Mouse (Mus musculus): ENCODE data around the gene Cmip.

Gene Cmip

DNA sequence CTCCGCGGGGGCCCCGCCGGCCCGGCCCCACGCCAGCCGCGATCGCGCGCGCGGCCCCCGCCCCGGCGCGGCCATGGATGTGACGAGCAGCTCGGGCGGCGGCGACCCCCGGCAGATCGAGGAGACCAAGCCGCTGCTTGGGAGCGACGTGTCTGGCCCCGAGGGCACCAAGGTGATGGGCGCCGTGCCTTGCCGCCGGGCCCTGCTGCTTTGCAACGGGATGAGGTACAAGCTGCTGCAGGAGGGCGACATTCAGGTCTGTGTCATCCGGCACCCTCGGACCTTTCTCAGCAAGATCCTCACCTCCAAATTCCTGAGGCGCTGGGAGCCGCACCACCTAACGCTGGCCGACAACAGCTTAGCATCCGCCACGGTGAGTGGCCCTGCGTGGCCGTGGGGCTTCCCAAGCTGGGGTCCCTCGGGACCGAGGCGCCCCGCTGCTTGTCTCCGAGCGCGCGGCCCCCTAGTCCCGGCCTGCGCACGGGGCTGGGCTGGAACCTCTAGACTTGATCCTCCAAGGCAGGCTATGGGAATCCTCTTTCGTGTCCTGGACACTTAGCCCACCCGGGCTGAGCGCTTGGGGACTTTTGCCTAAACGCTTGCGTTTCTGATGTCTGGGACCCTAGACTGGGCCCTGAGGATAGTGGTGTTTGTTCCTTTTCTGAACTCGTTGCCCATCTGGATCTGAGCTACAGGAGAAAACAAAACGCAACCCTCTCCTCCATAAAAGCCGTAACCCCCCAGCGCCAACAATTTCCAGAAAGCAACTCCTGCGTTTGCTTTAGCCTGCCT is at the start of gene Cmip:
Gene Cmip (plus strand): TSS at position 36 of the 792 bp plus-strand sequence.
- DNase-seq (ENCODE audit: low spot score in 2 of 2), result peak; percentile 51 to 53

DNA sequence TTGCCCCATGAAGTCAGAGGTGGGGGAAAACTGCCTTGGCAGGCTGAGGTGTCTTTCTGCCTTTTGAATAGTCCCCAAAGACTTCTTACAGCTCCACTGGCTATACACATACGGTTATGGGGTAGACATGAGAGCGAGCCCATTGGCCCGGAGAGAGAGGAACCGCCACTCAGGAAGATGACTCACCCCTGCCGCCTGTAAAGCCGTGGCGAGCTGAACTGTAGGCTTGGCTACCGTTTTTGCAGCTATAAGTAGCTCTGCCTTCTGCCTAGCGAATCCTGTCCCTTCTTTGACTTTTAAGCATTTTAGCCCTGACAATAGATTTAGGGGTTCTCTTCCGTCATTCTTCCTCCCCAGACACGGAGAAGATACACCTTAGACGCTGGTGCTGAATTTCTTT is 47.7 kb upstream of the Cmip start:
- DNase-seq (ENCODE audit: low spot score in 2 of 2), result no peak

DNA sequence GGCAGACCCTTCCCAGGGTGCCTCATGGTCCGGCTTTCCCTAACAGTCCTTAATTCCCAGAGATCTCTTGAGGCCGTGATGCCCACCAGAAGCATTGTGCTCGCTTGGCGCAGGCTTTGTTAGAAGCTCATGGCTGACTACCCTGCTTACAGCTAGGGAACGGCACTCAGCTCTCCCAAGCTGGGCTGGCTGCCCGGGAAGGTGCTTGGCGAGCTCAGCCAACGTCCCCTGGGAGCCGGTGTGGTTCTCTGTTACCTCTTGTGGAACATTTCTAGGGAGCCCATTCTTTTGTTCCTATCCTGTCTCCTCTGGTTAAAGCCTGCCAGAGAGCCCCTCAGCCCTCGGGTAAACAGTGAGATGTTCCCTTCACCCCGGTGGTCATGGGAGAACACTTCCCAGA is 44.8 kb upstream of the Cmip start:
- DNase-seq (ENCODE audit: low spot score in 2 of 2), result no peak

DNA sequence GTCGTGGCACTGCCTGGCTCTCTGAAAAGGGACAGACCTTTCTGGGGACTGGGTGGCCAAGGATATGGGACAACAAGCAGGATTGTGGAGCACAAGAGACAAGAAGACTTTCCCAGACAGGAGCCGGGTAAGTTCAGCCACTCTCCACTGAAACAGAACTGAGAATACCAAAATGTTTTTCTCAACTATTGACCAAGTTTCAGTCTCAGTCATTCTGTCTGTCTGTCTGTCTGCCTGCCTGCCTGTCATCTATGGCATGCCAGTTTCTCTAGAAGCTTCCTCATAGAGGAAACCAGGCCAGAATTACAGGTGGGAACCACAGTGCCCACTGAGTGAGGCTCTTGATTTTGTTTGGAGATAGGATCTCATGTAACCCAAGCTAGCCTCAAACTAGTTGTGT is 39.1 kb upstream of the Cmip start:
- no peak for DNase-seq (ENCODE audit: low spot score in 2 of 2)

DNA sequence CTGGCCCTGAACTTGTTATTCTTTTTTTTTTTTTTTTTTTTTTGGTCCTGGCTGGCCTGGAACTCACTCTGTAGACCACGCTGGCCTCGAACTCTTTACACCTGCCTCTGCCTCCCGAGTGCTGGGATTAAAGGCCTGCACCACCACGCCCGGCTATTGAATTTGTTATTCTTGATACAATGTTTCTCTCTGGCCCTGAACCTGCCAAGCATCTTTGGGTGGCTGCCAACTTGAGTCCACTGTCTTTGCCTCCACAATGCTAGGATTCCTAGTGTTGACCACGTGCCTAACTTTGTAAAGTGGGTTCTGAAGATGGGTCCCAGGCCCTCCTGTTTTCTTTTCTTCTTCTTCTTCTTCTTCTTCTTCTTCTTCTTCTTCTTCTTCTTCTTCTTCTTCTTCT is 34.5 kb upstream of the Cmip start:
- DNase-seq (ENCODE audit: low spot score in 2 of 2), result no peak

DNA sequence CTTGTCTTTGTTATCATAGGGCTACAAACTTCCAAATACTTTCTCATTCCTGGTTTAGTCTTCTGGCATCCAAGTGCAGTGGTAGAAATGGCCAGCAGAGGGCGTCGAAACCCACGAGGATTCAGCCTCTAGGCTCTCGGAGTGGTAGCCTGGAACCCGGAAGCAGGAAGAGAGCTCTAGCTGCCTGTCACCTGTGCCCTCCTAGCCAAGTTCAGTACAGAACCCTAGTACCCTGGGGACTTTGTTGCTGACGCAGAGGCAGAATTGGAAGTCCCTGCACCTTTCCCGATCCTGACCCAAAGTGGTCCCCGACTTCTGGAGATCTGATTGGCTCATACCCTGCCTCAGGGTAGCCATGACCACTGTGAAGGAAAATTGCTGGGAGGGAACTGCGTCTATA is 32.2 kb upstream of the Cmip start:
- peak; percentile 81 to 89 for DNase-seq (ENCODE audit: low spot score in 2 of 2)

DNA sequence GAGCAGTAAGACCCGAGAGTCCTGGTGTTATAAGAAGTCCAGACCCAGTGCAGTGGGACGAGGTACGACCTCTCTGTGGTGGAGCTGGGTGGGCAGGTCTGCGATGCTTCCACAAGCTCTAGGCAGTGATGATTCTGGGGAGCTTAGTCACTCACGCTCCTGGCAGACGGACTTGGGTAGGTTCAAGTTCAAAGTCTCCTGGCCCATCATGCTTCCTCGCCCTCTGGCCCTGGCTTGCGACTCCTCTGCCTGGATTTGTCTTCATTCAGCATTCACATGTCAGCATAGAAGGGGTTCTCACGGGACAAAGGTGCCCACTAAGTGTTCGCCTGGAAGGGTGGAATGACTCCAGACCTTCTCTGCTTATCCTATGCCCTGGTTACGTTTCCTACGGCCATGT is 30.6 kb upstream of the Cmip start:
- no peak for DNase-seq (ENCODE audit: low spot score in 2 of 2)

DNA sequence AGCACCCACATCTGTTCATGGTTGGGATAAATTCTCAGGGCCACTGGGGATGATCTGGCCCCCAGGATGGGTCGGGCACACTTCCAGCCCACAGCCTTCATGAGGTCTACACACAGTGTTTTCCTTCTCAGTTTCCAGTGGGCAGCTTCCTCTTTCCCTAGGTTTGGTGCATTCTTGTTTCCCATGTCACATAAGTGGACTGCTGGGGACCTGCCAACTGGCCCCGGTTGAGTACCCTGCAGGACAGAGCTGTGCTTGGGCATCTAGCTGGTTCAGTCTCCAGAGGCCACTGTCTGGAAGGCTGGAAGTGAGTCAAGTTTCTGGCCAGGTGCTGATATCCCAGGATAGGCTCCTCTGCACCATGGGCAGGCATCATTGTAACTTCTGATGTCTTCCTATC is 29.5 kb upstream of the Cmip start:
- DNase-seq (ENCODE audit: low spot score in 2 of 2), result no peak

DNA sequence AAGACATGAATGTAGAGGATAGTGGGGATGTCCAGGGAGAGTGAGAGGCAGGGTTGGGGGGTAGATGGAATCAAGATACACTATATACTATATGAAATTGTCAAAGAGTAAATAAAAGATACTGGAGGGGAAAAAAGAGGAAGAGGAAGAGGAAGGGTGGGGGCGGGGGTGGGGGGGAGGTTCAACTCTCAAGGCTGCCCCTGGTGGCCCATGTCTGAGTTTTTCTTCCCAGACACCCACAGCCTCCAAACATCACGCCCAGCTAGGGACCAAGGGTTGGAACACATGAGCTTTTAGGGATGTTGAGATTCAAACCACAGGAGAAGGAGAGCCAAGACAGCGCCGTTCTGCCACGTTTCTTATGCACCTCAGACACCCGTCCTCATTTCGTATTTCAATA is 23.7 kb upstream of the Cmip start:
- no peak for DNase-seq (ENCODE audit: low spot score in 2 of 2)

DNA sequence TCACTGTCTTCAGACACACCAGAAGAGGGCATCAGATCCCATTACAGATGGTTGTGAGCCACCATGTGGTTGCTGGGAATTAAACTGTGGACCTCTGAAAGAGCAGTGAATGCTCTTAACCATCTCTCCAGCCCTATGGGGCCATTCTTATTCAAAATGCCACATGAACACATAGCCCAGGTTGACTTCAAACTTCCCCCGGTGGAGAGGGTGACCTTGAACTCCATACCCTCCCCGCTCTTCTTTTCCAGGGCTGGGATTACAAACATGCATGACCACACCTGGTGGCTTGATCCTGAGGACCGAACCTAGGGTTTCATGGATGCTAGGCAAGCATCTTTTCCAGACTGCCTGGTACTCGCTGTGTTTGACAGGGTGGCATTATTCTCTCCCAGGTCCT is 20.3 kb upstream of the Cmip start:
- no peak for DNase-seq (ENCODE audit: low spot score in 2 of 2)

DNA sequence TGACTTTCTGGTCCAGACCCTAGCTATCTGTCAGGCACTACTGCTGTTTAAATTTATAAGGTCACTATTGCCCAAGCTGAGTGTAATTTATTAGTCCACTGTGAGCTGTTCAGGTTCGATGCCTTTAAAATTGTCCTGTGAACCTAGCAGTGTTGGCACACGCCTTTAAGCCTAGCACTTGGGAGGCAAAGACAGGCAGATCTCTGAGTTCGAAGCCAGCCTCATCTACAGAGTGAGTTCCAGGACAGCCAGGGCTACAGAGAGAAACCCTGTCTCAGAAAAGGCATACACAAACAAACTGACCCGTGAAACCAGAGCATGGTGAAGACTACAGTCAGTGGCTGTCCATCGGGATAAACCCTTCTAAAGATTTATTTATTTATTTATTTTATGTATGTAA is 16.5 kb upstream of the Cmip start:
- no peak for DNase-seq (ENCODE audit: low spot score in 2 of 2)

DNA sequence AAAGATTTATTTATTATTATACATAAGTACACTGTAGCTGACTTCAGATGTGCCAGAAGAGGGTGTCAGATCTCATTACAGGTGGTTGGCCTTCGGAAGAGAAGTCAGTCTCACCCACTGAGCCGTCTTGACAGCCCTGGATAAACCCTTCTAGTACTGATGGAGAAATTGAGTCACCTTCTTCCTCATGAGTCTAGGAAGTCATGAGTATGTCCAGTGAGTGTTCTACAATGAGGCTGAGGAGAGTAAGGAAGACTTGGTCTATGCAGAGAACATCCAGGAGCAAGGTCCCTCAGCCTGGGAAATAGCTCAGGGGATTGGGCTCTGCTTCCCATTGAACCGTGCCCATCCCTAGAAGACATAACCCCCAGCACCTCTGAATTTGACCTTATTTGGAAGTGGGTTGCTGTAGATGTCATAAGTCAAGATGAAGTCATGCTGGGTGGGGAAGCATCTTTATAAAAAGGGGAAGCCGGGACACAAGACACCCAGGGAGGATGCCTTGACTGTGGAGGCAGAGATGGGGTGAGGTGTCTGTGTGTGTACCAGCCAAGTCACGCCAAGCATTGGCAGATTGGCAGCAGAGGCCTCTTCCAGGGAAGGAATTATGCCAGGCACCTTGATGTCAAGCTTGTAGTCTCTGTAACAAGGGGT is 15.9 kb upstream of the Cmip start:
- no peak for DNase-seq (ENCODE audit: low spot score in 2 of 2)

DNA sequence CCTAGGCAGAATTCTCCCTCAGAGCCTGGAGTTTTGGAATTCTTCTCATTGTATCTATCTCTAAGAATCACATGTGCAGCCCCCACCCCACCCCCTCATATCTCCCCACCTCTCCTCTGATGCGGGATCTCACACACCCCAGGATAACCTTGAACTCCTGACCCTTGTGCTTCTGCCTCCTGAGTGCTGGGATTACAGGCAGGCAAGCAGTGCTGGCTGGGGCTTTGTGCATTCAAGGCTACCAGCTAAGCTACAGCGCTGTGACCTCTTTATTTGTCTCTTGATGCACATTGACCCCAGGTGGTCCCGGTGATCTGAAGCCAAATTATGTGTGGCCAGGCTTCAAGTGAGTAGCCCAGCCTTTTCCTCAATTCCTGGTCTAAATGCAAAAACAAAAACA is 15.0 kb upstream of the Cmip start:
- DNase-seq (ENCODE audit: low spot score in 2 of 2), result no peak

DNA sequence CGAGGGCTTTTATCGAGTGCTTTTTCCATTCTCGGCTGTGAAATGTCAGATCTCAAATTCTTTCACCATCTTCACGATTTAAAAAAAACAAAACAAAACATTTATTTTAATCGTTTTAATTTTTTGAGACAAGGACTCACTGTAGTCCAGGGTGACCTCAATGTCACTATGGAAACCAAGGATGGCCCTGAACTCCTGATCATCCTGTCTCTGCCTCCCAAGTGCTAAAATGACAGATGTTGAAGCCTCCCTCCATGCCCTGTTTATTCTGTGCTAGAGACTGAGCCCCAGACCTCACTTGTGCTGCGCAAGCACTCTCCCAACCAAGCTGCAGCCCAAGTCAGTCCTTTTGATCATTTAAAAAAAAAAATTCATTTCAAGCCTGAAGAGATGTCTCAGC is 14.6 kb upstream of the Cmip start:
- no peak for DNase-seq (ENCODE audit: low spot score in 2 of 2)

DNA sequence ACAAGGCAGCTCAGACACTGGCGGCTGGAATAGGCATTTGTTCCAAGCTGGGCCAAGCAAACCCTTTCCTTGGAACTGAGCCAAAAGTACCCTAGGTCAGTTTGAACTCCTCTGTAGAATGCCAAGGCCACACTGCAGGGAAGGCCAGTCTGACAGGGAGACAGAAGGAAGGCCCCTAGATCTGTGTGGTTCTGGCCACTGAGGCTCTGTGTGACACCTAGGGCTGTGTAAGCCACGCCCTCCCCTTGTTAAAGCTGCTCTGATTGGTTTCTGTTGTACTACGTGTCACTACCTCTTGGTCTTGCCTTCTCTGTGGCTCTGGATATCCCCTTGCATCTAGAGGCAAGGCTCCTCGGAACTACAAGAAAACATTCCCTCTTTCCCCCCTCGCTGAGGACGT is 12.3 kb upstream of the Cmip start:
- no peak for DNase-seq (ENCODE audit: low spot score in 2 of 2)

DNA sequence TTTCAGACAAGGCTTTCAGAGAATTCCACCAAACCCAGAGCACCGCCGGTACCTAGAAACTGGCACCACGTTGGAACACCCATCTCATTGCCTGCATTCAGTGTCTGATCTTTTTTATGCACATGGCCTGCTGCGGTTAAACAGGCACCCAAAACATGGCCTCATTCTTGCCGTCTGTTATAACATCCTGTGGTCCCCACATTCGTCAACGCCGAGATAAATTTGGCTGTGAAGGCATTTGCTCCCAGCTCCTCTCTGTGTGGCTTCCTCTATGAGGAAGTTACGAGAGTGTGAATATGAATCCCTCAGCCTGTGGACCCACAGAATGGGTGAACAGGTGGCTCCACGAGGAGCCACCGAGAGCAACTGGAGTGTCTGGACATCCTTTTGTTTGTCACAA is 8.5 kb upstream of the Cmip start:
- DNase-seq (ENCODE audit: low spot score in 2 of 2), result peak in 1 of 2 experiments; percentile 30

DNA sequence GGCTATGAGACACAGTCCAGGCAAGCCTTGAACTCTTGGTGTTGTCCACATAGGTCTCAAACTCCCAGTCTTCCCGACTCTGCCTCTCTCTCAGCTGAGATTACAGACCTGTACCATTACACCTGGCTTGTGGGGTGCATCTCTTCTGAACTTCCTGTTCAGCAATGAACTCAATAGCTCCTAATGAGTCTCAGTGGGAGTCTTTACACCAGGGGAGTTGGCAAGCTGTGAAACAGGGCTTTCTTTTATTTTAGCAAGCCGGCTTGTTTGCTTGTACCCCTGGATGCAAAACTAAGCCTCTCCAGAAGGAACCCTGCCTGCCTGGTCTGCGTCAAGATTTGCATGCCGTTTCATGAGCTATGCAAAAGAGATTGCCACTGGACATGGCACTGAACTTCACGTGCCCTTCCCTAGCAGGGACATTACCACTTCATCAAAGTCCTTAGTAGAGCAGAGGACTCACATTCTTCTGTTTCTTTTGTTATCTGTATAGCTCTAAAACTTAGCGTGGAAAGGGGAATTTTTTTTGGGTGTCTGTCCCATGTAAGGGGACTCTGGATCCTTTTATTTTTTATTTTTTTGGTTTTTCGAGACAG is 5.7 kb upstream of the Cmip start:
- no peak for DNase-seq (ENCODE audit: low spot score in 2 of 2)

DNA sequence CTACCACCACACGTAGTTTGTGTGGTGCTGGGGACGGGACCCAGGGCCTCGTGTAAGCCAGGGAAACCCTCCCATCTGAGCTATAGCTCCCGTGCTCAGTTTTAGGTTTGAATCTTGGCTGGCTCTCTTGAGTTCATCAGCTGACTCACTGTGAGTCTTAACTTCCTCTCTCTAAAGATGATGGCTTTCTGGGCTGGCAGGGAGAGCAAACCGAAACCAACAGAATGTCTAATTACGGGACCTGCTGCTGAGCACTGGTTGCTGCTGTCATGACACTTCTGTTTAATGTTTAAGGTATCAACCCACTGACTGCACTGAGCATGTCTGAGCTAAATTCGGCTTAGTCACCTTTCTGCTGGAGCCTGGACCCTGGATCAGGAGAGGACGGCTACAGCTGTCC is 4.2 kb upstream of the Cmip start:
- DNase-seq (ENCODE audit: low spot score in 2 of 2), result no peak

DNA sequence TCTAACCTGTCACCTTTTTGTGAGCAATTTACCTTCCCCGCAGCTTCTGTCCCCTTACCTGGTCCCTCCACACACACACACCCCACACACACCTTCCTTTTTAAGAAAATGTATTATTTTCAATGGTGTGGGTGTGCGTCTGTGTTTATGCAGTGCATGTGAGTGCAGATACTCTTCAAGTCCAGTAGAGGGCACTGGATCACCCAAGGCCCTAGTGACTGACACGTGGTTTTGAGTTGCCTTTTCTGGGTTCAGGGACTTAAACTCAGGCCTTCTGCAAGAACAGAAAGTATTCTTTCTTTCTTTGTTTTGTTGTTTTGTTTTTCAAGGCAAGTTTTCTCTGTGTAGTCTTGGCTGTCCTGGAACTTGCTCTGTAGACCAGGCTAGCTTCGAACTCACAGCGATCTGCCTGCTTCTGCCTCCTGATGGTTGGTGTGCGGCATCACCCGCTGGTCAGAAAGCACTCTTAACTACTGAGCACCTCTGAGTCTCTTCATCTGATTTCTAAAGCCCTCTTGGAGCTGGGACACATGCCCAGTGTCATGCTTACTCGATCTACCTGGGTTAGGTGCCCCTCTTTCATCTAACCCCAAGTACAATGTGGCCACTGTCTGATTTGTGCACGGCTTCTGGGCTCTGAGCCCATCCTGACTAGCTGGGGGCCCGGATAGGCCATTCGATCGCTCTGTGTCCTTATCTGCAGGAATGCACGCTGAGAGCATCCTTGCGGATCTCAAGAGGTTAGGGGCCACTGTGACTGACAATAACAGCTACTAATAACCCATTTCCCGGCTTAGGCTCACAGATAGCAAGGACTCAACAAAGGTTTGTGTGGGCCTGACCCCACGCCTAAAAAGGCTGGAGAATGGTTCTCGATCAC is 3.2 kb upstream of the Cmip start:
- DNase-seq (ENCODE audit: low spot score in 2 of 2), result no peak

DNA sequence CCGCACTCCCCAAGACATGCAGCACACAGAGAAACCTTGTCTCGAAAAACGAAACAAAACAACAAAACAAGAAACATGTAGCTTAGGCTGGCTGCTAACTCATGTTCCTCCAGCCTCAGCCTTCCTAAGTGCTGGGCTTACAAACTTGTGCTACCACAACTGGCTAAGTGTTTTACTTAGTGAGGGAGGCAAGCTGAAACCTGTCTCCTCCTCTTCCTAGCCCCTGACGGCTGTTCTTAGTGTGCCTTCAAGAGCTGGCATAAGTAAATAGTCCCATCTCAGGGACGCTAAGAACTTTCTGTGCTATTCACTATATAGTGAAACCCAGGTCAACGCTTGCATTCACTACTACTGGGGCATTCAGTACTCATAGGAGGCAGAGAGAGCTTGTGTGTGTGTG is 2.4 kb upstream of the Cmip start:
- DNase-seq (ENCODE audit: low spot score in 2 of 2), result no peak

DNA sequence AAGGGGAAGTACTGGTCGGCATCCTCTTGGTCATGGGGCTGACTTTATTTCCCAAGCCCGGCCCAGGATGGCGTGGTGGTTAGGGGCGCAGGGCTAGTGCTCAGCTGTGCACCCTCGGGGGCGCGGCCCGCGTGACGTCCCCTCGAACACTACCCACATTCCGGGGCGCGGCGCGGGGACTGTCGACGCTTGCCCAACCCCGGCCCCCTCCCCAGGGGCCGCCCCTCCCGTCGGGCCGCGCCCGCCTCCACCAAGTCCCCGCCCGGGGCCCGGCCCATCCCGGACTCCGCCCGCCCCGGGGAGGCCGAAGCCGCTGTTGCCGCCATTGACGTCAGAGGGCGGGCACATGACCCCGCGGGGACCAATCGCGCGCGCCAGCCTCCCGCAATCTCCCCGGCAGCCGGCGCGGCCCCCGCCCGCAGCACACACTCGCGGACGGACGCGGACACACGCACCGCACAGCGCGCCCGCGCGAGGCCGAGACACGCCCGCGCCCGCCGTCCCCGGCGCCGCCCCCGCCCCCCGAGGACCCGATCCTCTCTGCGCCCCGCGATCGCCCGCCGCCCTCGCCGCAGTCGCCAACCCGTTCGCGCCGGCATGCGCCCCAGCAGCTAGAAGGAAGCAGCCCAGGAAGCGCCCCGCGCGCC is 449 bp upstream of the Cmip start:
- peak; percentile 86 to 90 for DNase-seq (ENCODE audit: low spot score in 2 of 2)

All from thymus, postnatal 10 days (tissue).